Mouse (Mus musculus) left cerebral cortex, adult 18-20 months (tissue): ENCODE results near the gene Zbtb16. TPM values are rescaled to one million over a fixed set of nuclear protein-coding genes. Genes with fewer than 3 reads are reported as not detected.

ENCODE experiments used
- DNase-seq, 2 experiments: peaks; one replicate each; pipeline ENCODE4 v3.0.0; 2021 to 2022; ENCODE audit warnings: low spot score in 2 of 2, mixed read lengths in 1 of 2
- total RNA-seq, 2 experiments: library from RNA; stranded (reverse); gene quantifications; 2 replicates each; pipeline ENCODE4 v1.2.3; 2021

Zbtb16 gene
- total RNA-seq, 2 experiments from 2014 or later = 63.6 to 86.3 TPM

GRCm38 (mm10) chr9:48711826-48712225, 124.2 kb downstream of the Zbtb16 start:
- DNase-seq = no peak

- DNase-seq = no peak
Observed at GRCm38 (mm10) chr9:48711296-48711781, 124.7 kb downstream of the Zbtb16 start.

GRCm38 (mm10) chr9:48710355-48711295, 125.4 kb downstream of the Zbtb16 start:
- DNase-seq = no peak

GRCm38 (mm10) chr9:48707824-48708229, 128.2 kb downstream of the Zbtb16 start:
- no peak for DNase-seq

GRCm38 (mm10) chr9:48707134-48707823, 128.7 kb downstream of the Zbtb16 start:
- no peak for DNase-seq

GRCm38 (mm10) chr9:48701296-48701695, 134.7 kb downstream of the Zbtb16 start:
- DNase-seq = no peak

- DNase-seq = no peak
Observed at GRCm38 (mm10) chr9:48700871-48701270, 135.2 kb downstream of the Zbtb16 start.

GRCm38 (mm10) chr9:48697470-48697815, 138.6 kb downstream of the Zbtb16 start:
- DNase-seq = no peak

GRCm38 (mm10) chr9:48696731-48697469, 139.1 kb downstream of the Zbtb16 start:
- no peak for DNase-seq

- no peak for DNase-seq
Observed at GRCm38 (mm10) chr9:48696330-48696729, 139.7 kb downstream of the Zbtb16 start.

GRCm38 (mm10) chr9:48695796-48696195, 140.2 kb downstream of the Zbtb16 start:
- no peak for DNase-seq

- DNase-seq = no peak
Observed at GRCm38 (mm10) chr9:48694616-48695061, 141.4 kb downstream of the Zbtb16 start.

- DNase-seq = no peak
Observed at GRCm38 (mm10) chr9:48693696-48694095, 142.3 kb downstream of the Zbtb16 start.

- DNase-seq = no peak
Observed at GRCm38 (mm10) chr9:48689718-48689980, 146.4 kb downstream of the Zbtb16 start.

- DNase-seq = no peak
Observed at GRCm38 (mm10) chr9:48688859-48689717, 146.9 kb downstream of the Zbtb16 start.

GRCm38 (mm10) chr9:48687891-48688290, 148.1 kb downstream of the Zbtb16 start:
- no peak for DNase-seq

- DNase-seq = no peak
Observed at GRCm38 (mm10) chr9:48685721-48686120, 150.3 kb downstream of the Zbtb16 start.

- DNase-seq = no peak
Observed at GRCm38 (mm10) chr9:48684144-48684543, 151.9 kb downstream of the Zbtb16 start.

- DNase-seq = no peak
Observed at GRCm38 (mm10) chr9:48681193-48681592, 154.8 kb downstream of the Zbtb16 start.
